Mouse (Mus musculus): ENCODE measurements around the gene Ly75.

Ly75 gene

GRCm38 (mm10) chr2:60382858-60383669 lies at the start of gene Ly75:
Gene Ly75, minus strand, starts transcription at chr2:60383303.
- DNase-seq (ENCODE audit: low read depth), result no peak

- DNase-seq (ENCODE audit: low read depth), result no peak
Measured at GRCm38 (mm10) chr2:60430315-60431021, 47.4 kb upstream of the Ly75 start.

GRCm38 (mm10) chr2:60418075-60418474 lies 35.0 kb upstream of the Ly75 start:
- DNase-seq (ENCODE audit: low read depth), result peak; percentile 84

GRCm38 (mm10) chr2:60414334-60414733 lies 31.2 kb upstream of the Ly75 start:
- DNase-seq (ENCODE audit: low read depth), result no peak

- DNase-seq (ENCODE audit: low read depth), result no peak
Measured at GRCm38 (mm10) chr2:60413006-60413650, 30.0 kb upstream of the Ly75 start.

- no peak for DNase-seq (ENCODE audit: low read depth)
Measured at GRCm38 (mm10) chr2:60411181-60411580, 28.1 kb upstream of the Ly75 start.

GRCm38 (mm10) chr2:60409989-60410763 lies 27.1 kb upstream of the Ly75 start:
- DNase-seq (ENCODE audit: low read depth), result no peak

- DNase-seq (ENCODE audit: low read depth), result no peak
Measured at GRCm38 (mm10) chr2:60409194-60409593, 26.1 kb upstream of the Ly75 start.

- peak; percentile 84 for DNase-seq (ENCODE audit: low read depth)
Measured at GRCm38 (mm10) chr2:60407387-60407786, 24.3 kb upstream of the Ly75 start.

GRCm38 (mm10) chr2:60405431-60405830 lies 22.3 kb upstream of the Ly75 start:
- DNase-seq (ENCODE audit: low read depth), result peak; percentile 17

GRCm38 (mm10) chr2:60404763-60405162 lies 21.7 kb upstream of the Ly75 start:
- no peak for DNase-seq (ENCODE audit: low read depth)

GRCm38 (mm10) chr2:60401694-60402093 lies 18.6 kb upstream of the Ly75 start:
- no peak for DNase-seq (ENCODE audit: low read depth)

GRCm38 (mm10) chr2:60393786-60394185 lies 10.7 kb upstream of the Ly75 start:
- DNase-seq (ENCODE audit: low read depth), result no peak

GRCm38 (mm10) chr2:60392286-60392685 lies 9.2 kb upstream of the Ly75 start:
- DNase-seq (ENCODE audit: low read depth), result no peak

GRCm38 (mm10) chr2:60387363-60387762 lies 4.3 kb upstream of the Ly75 start:
- no peak for DNase-seq (ENCODE audit: low read depth)

GRCm38 (mm10) chr2:60386835-60387234 lies 3.7 kb upstream of the Ly75 start:
- no peak for DNase-seq (ENCODE audit: low read depth)

- no peak for DNase-seq (ENCODE audit: low read depth)
Measured at GRCm38 (mm10) chr2:60384763-60385085, 1.6 kb upstream of the Ly75 start.

- DNase-seq (ENCODE audit: low read depth), result no peak
Measured at GRCm38 (mm10) chr2:60384083-60384762, 1.1 kb upstream of the Ly75 start.

- no peak for DNase-seq (ENCODE audit: low read depth)
Measured at GRCm38 (mm10) chr2:60382346-60382745, 757 bp downstream of the Ly75 start.

GRCm38 (mm10) chr2:60377260-60377659 lies 5.8 kb downstream of the Ly75 start:
- DNase-seq (ENCODE audit: low read depth), result no peak

- no peak for DNase-seq (ENCODE audit: low read depth)
Measured at GRCm38 (mm10) chr2:60375608-60376107, 7.4 kb downstream of the Ly75 start.
